Mouse (Mus musculus) olfactory bulb, adult 2 months (tissue): ENCODE measurements around the gene Ube2n.

Experiments used
- CTCF ChIP-seq: fragments of 200-500 bp; IDR thresholded peaks from 2 replicates; pipeline ENCODE4 v1.5.1; 2012; ENCODE audit warnings: low read depth, mild to moderate bottlenecking, low read length, moderate library complexity; ENCODE audit not compliant: insufficient read depth
- POLR2A ChIP-seq: fragments of 200-500 bp; IDR thresholded peaks from 2 replicates; pipeline ENCODE4 v1.6.1; 2012; ENCODE audit warnings: mild to moderate bottlenecking, low read depth, low read length, moderate library complexity; ENCODE audit not compliant: insufficient read depth

DNA sequence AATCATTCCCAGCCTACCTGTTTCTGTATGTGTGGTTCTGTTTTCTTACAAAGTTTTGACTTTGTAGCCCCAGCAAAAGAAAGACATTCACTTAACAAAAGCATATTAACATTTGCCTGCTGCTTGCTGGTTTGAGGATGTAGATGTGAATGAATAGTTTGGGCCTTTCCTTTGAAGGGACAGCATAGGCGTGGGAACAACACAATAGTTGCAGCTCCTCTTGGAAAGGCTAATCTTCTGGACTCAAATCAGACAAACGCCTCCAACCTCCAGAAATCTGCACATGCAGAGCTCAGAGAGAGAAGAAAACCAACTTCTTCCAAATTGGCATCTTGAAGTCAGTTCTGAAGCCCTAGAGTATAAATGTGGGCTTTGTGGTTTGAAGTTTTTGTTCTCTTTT, 29.7 kb downstream of the Ube2n start:
- TF ChIP-seq CTCF: no peak
- TF ChIP-seq POLR2A: no peak
